Mouse (Mus musculus): ENCODE data around the gene Olfr1160. TPM values are rescaled to one million over a fixed set of nuclear protein-coding genes. Genes with fewer than 3 reads are reported as not detected.
"Not testable (repeated sequence)": the region's sequence is repeated elsewhere in the genome, so short reads cannot be mapped to it uniquely, and the experiment has no call there.

Olfr1160 gene
- not detected for total RNA-seq (2021)
- long read RNA-seq, experiment 1, result 0 reads
- long read RNA-seq, experiment 2, result 0 reads

- no peak for TF ChIP-seq CTCF (IDR thresholded peaks at IDR 0.05)
- intact Hi-C loops (cut with DNase I), result no loop called here
- DNase-seq, result no peak
- no peak within 1 kb of the TSS for H3K4me3 ChIP-seq
- no peak within 1 kb of the TSS for H3K27ac ChIP-seq
Observed at GRCm38 (mm10) chr2:88007515-88008318, at the start of gene Olfr1160. Olfr1160 (minus strand) TSS chr2:88008268.

GRCm38 (mm10) chr2:88051029-88051428, 43.0 kb upstream of the Olfr1160 start, which contains the start of gene Olfr1162:
Olfr1162 (minus strand) TSS chr2:88051129.
- intact Hi-C loops (cut with DNase I), result no loop called here
- TF ChIP-seq CTCF (IDR thresholded peaks at IDR 0.05), result no peak
- no peak for DNase-seq
- no peak within 1 kb of the TSS for H3K4me3 ChIP-seq
- no peak within 1 kb of the TSS for H3K27ac ChIP-seq

- intact Hi-C loops (cut with DNase I), result no loop called here
- no peak for DNase-seq
- TF ChIP-seq CTCF (IDR thresholded peaks at IDR 0.05), result no peak
- Histone ChIP-seq H3K27ac (no peak within 1 kb of the TSS), H3K4me3 (no peak within 1 kb of the TSS)
Observed at GRCm38 (mm10) chr2:88037599-88037998, 29.5 kb upstream of the Olfr1160 start, which contains the start of gene Olfr73. Olfr73 (minus strand) TSS chr2:88037699.

- H3K4me3 ChIP-seq; H3K27ac ChIP-seq; intact Hi-C loops (cut with DNase I); DNase-seq: not testable (repeated sequence)
Observed at GRCm38 (mm10) chr2:88022474-88022873, 14.4 kb upstream of the Olfr1160 start, which contains the start of gene Olfr1161. Olfr1161 (plus strand) TSS chr2:88022774.

GRCm38 (mm10) chr2:87989813-87990212, 18.3 kb downstream of the Olfr1160 start, which contains the start of gene Olfr1158:
Olfr1158 (plus strand) TSS chr2:87990113.
- no peak for DNase-seq
- Histone ChIP-seq H3K4me3 (no peak within 1 kb of the TSS), H3K27ac (no peak within 1 kb of the TSS)
- TF ChIP-seq CTCF (IDR thresholded peaks at IDR 0.05), result no peak
- intact Hi-C loops (cut with DNase I), result no loop called here

- Histone ChIP-seq H3K27ac (no peak within 1 kb of the TSS), H3K4me3 (no peak within 1 kb of the TSS)
- DNase-seq, result no peak
- intact Hi-C loops (cut with DNase I), result no loop called here
- TF ChIP-seq CTCF (IDR thresholded peaks at IDR 0.05), result no peak
Observed at GRCm38 (mm10) chr2:87974563-87974962, 33.5 kb downstream of the Olfr1160 start, which contains the start of gene Olfr74. Olfr74 (minus strand) TSS chr2:87974663.

GRCm38 (mm10) chr2:87968199-87968598, 39.9 kb downstream of the Olfr1160 start, which contains the start of gene Olfr1157:
Olfr1157 (minus strand) TSS chr2:87968299.
- no peak within 1 kb of the TSS for H3K4me3 ChIP-seq

GRCm38 (mm10) chr2:87953000-87953399, 55.1 kb downstream of the Olfr1160 start, which contains the start of gene Olfr1156:
Olfr1156 (minus strand) TSS chr2:87953100.
- no peak within 1 kb of the TSS for H3K4me3 ChIP-seq
- no peak for TF ChIP-seq CTCF (IDR thresholded peaks at IDR 0.05)
- intact Hi-C loops (cut with DNase I), result loop anchor here (10.0 kb wide), 1 partner anchor 1618 kb away; the partner anchor contains the start of gene Olfr1054
- DNase-seq, result no peak
- H3K27ac ChIP-seq, result no peak within 1 kb of the TSS

More at GRCm38 (mm10) chr2:87968199-87968598, 39.9 kb downstream of the Olfr1160 start, which contains the start of gene Olfr1157:
- no peak for TF ChIP-seq CTCF (IDR thresholded peaks at IDR 0.05)
- no peak for DNase-seq
- H3K27ac ChIP-seq, result no peak within 1 kb of the TSS
- intact Hi-C loops (cut with DNase I), result no loop called here

Other genes starting within 250 kb of the Olfr1160 start
- gene Olfr152, start 228.8 kb downstream of the Olfr1160 start, total RNA-seq (2021), result not detected
- not detected for gene Olfr1143, start 207.7 kb downstream of the Olfr1160 start, total RNA-seq (2021)
- not detected for gene Olfr1145, start 198.4 kb downstream of the Olfr1160 start, total RNA-seq (2021)
- not detected for gene Olfr1148, start 177.7 kb downstream of the Olfr1160 start, total RNA-seq (2021)
- gene Olfr1150-ps1, start 164.3 kb downstream of the Olfr1160 start, total RNA-seq (2021), result not detected
- not detected for gene Olfr1151, start 152.4 kb downstream of the Olfr1160 start, total RNA-seq (2021)
- gene Olfr1152, start 141.8 kb downstream of the Olfr1160 start, total RNA-seq (2021), result not detected
- not detected for gene Olfr1153, start 113.3 kb downstream of the Olfr1160 start, total RNA-seq (2021)
- gene Olfr1154, start 103.1 kb downstream of the Olfr1160 start, total RNA-seq (2021), result not detected
- gene Olfr1155, start 63.1 kb downstream of the Olfr1160 start, total RNA-seq (2021), result not detected
- gene Olfr1156, start 55.2 kb downstream of the Olfr1160 start, total RNA-seq (2021), result not detected
- gene Olfr1157, start 40.0 kb downstream of the Olfr1160 start, total RNA-seq (2021), result not detected
- not detected for gene Olfr74, start 33.6 kb downstream of the Olfr1160 start, total RNA-seq (2021)
- not detected for gene Olfr1158, start 18.2 kb downstream of the Olfr1160 start, total RNA-seq (2021)
- gene Olfr1161, start 14.5 kb upstream of the Olfr1160 start, total RNA-seq (2021), result not detected
- gene Olfr73, start 29.4 kb upstream of the Olfr1160 start, total RNA-seq (2021), result not detected
- gene Olfr1162, start 42.9 kb upstream of the Olfr1160 start, total RNA-seq (2021), result not detected
- not detected for gene Olfr1163, start 63.6 kb upstream of the Olfr1160 start, total RNA-seq (2021)
- not detected for gene Olfr1164, start 85.7 kb upstream of the Olfr1160 start, total RNA-seq (2021)
- not detected for gene Olfr1166, start 120.0 kb upstream of the Olfr1160 start, total RNA-seq (2021)
- not detected for gene Olfr1167, start 146.9 kb upstream of the Olfr1160 start, total RNA-seq (2021)
- not detected for gene Olfr1168, start 173.6 kb upstream of the Olfr1160 start, total RNA-seq (2021)
- gene Olfr1170, start 220.1 kb upstream of the Olfr1160 start, total RNA-seq (2021), result not detected

Data from gastrocnemius, adult 2 months (tissue).